Mouse (Mus musculus): ENCODE results near the gene Cox4i2.

DNA sequence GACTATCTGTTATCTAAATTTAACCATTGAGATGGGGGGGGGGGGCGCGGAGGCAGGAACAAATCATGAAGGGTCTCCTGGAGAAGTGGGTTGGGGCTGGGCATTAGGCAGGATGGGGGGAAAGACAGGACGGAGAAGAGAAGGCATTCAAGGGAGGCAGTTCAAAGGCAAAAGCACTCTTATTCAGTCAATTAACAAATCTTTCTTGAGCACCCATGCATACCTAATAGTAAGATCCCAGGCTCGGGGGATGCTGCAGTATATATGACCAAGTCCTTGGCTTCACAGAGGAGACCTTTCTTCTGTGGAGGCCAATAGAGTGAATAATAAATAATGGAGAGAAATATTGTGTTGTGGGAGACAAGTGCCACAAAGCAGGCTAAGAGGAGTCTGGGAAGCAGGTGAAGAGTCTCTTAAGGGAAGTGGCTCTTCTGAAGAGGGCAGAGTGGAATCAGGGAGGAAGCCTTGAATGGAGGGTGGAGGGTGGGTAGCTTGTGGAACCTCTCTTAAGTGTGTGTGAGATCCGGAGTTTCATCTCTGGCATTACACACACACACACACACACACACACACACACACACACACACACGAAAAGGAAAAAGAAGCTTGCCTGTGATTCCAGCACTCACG is 11.2 kb downstream of the Cox4i2 start:
- TF ChIP-seq EP300 (IDR thresholded peaks at IDR 0.05; ENCODE audit: insufficient read depth, low read depth, low read length) (no peak), POLR2A (IDR thresholded peaks at IDR 0.05; ENCODE audit: insufficient read depth, low read length) (no peak)
